Mouse (Mus musculus): Measurements from ENCODE around the gene Aqp12. TPM values are rescaled to one million over a fixed set of nuclear protein-coding genes. Genes with fewer than 3 reads are reported as not detected.

Gene Aqp12
- polyA plus RNA-seq, 1 experiment from 2014 or later, result not detected

GRCm38 (mm10) chr1:92988894-92989293 lies 17.2 kb upstream of the Aqp12 start:
- Histone ChIP-seq H3K4me3 (ENCODE audit: low read depth, low read length) (no peak overlapping the region), H3K4me2 (replicated peaks; ENCODE audit: low read depth, low read length) (no peak overlapping the region), H3K27me3 (replicated peaks; ENCODE audit: insufficient read depth, low read length) (no peaks in the 10 kb centered on the region), H3K27ac (ENCODE audit: low read length) (no peak overlapping the region), H3K36me3 (ENCODE audit: insufficient read depth, low read length) (no peaks in the 10 kb centered on the region), H3K4me1 (ENCODE audit: insufficient read depth, low read depth, low read length) (no peaks in the 10 kb centered on the region), H3K9me3 (ENCODE audit: low read length) (no peaks in the 10 kb centered on the region), H3K9ac (replicated peaks; ENCODE audit: low read depth) (no peak overlapping the region)
- no peak for ATAC-seq
- WGBS, result 44% methylated on average over 4 of the region's 4 CpGs
- TF ChIP-seq CTCF (IDR thresholded peaks at IDR 0.05) (no peak), EP300 (IDR thresholded peaks at IDR 0.05) (no peak)
- no peak for DNase-seq (ENCODE audit: low spot score)

GRCm38 (mm10) chr1:92989891-92990290 lies 16.2 kb upstream of the Aqp12 start:
- Histone ChIP-seq H3K4me2 (replicated peaks; ENCODE audit: low read depth, low read length) (no peak overlapping the region), H3K27ac (ENCODE audit: low read length) (no peak overlapping the region), H3K36me3 (ENCODE audit: insufficient read depth, low read length) (no peaks in the 10 kb centered on the region), H3K4me1 (ENCODE audit: insufficient read depth, low read depth, low read length) (no peaks in the 10 kb centered on the region), H3K9me3 (ENCODE audit: low read length) (no peaks in the 10 kb centered on the region), H3K9ac (replicated peaks; ENCODE audit: low read depth) (no peak overlapping the region), H3K4me3 (ENCODE audit: low read depth, low read length) (no peak overlapping the region), H3K27me3 (replicated peaks; ENCODE audit: insufficient read depth, low read length) (no peaks in the 10 kb centered on the region)
- DNase-seq (ENCODE audit: low spot score) (no peak), ATAC-seq (no peak)
- 39% methylated on average over 4 of the region's 4 CpGs for WGBS
- TF ChIP-seq CTCF (IDR thresholded peaks at IDR 0.05), result no peak
- no peak for TF ChIP-seq EP300 (IDR thresholded peaks at IDR 0.05)

GRCm38 (mm10) chr1:92992214-92992855 lies 13.8 kb upstream of the Aqp12 start:
- TF ChIP-seq CTCF (IDR thresholded peaks at IDR 0.05) (no peak), EP300 (IDR thresholded peaks at IDR 0.05) (no peak)
- DNase-seq (ENCODE audit: low spot score), result no peak
- Histone ChIP-seq H3K27ac (ENCODE audit: low read length) (no peak overlapping the region), H3K27me3 (replicated peaks; ENCODE audit: insufficient read depth, low read length) (no peaks in the 10 kb centered on the region), H3K9ac (replicated peaks; ENCODE audit: low read depth) (no peak overlapping the region), H3K4me2 (replicated peaks; ENCODE audit: low read depth, low read length) (no peak overlapping the region), H3K9me3 (ENCODE audit: low read length) (no peaks in the 10 kb centered on the region), H3K4me3 (ENCODE audit: low read depth, low read length) (no peak overlapping the region), H3K36me3 (ENCODE audit: insufficient read depth, low read length) (no peaks in the 10 kb centered on the region), H3K4me1 (ENCODE audit: insufficient read depth, low read depth, low read length) (no peaks in the 10 kb centered on the region)
- WGBS, result 73% methylated on average over 6 of the region's 6 CpGs
- no peak for ATAC-seq

- no peaks in the 10 kb centered on the region for H3K4me1 ChIP-seq (ENCODE audit: insufficient read depth, low read depth, low read length)
- H3K9me3 ChIP-seq (ENCODE audit: low read length), result no peaks in the 10 kb centered on the region
- H3K27ac ChIP-seq (ENCODE audit: low read length), result no peak overlapping the region
- no peak overlapping the region for H3K4me3 ChIP-seq (ENCODE audit: low read depth, low read length)
- ATAC-seq, result no peak
- H3K36me3 ChIP-seq (ENCODE audit: insufficient read depth, low read length), result no peaks in the 10 kb centered on the region
- no peak for TF ChIP-seq EP300 (IDR thresholded peaks at IDR 0.05)
- no peak for TF ChIP-seq CTCF (IDR thresholded peaks at IDR 0.05)
- DNase-seq (ENCODE audit: low spot score), result no peak
- 68% methylated on average over 2 of the region's 2 CpGs for WGBS
- H3K27me3 ChIP-seq (replicated peaks; ENCODE audit: insufficient read depth, low read length), result no peaks in the 10 kb centered on the region
- no peak overlapping the region for H3K4me2 ChIP-seq (replicated peaks; ENCODE audit: low read depth, low read length)
- no peak overlapping the region for H3K9ac ChIP-seq (replicated peaks; ENCODE audit: low read depth)
Observed at GRCm38 (mm10) chr1:92992880-92993279, 13.3 kb upstream of the Aqp12 start.

GRCm38 (mm10) chr1:93009196-93009595 lies 3.1 kb downstream of the Aqp12 start:
- WGBS, result 29% methylated on average over 4 of the region's 4 CpGs
- Histone ChIP-seq H3K4me2 (replicated peaks; ENCODE audit: low read depth, low read length) (no peak overlapping the region), H3K27ac (ENCODE audit: low read length) (no peak overlapping the region), H3K9ac (replicated peaks; ENCODE audit: low read depth) (no peak overlapping the region), H3K9me3 (ENCODE audit: low read length) (no peaks in the 10 kb centered on the region), H3K4me1 (ENCODE audit: insufficient read depth, low read depth, low read length) (no peaks in the 10 kb centered on the region), H3K4me3 (ENCODE audit: low read depth, low read length) (no peak overlapping the region), H3K27me3 (replicated peaks; ENCODE audit: insufficient read depth, low read length) (no peaks in the 10 kb centered on the region), H3K36me3 (ENCODE audit: insufficient read depth, low read length) (no peaks in the 10 kb centered on the region)
- TF ChIP-seq EP300 (IDR thresholded peaks at IDR 0.05) (no peak), CTCF (IDR thresholded peaks at IDR 0.05) (no peak)
- no peak for ATAC-seq
- DNase-seq (ENCODE audit: low spot score), result peak; percentile 36

- Histone ChIP-seq H3K27ac (ENCODE audit: low read length) (no peak overlapping the region), H3K4me2 (replicated peaks; ENCODE audit: low read depth, low read length) (no peak overlapping the region), H3K9me3 (ENCODE audit: low read length) (no peaks in the 10 kb centered on the region), H3K4me3 (ENCODE audit: low read depth, low read length) (no peak overlapping the region), H3K9ac (replicated peaks; ENCODE audit: low read depth) (no peak overlapping the region), H3K4me1 (ENCODE audit: insufficient read depth, low read depth, low read length) (no peaks in the 10 kb centered on the region), H3K36me3 (ENCODE audit: insufficient read depth, low read length) (no peaks in the 10 kb centered on the region), H3K27me3 (replicated peaks; ENCODE audit: insufficient read depth, low read length) (no peaks in the 10 kb centered on the region)
- WGBS, result 27% methylated on average over 3 of the region's 3 CpGs
- ATAC-seq (no peak), DNase-seq (ENCODE audit: low spot score) (peak; percentile 37)
- TF ChIP-seq CTCF (IDR thresholded peaks at IDR 0.05) (peak; percentile 72), EP300 (IDR thresholded peaks at IDR 0.05) (no peak)
Observed at GRCm38 (mm10) chr1:93010731-93011130, 4.6 kb downstream of the Aqp12 start.

All from lung, postnatal 0 days (tissue).